In genomic region chr4:9095646-9096045, GRCm38 (mm10) we compare ENCODE assay signal across 11 mouse cellular contexts.
A peak's percentile ranks its signal among the peaks of the same experiment; 100 is the strongest.
DNase-seq lines count a peak whose midpoint lies in the region; ATAC-seq and TF ChIP-seq lines count a peak whose summit lies in the region.
"Had no signal": no experiment of that assay in that cellular context is flagged by ENCODE, and none has a peak within 500 bp of the region (broad histone marks: within the 10 kb centered on the region; RNA-seq: fewer than 3 reads in every experiment).

No protein-coding gene starts in this region.

- 68% methylated on average over 7 of the region's 7 CpGs for WGBS in liver, postnatal 0 days (ENCODE audit: insufficient replicate concordance)
- 72% methylated on average over 7 of the region's 7 CpGs for WGBS in liver, embryonic 11.5 days
- WGBS in heart, embryonic 10.5 days, result 55% methylated on average over 7 of the region's 7 CpGs

- ATAC-seq in liver, postnatal 0 days, result peak; percentile 26; the same call in 1 of the 2 replicates
- ATAC-seq in liver, embryonic 11.5 days (replicated peaks; ENCODE audit: low FRiP score), result no peak
- no peak for ATAC-seq in erythroid progenitor cell, adult 5-6 weeks (replicated peaks; ENCODE audit: low FRiP score, poor library complexity, severe bottlenecking)

- DNase-seq in gastrocnemius, postnatal 25 days, result peak; percentile 9
- DNase-seq in gastrocnemius, postnatal 10 days, result no peak
- DNase-seq in liver, postnatal 0 days, result no peak
- DNase-seq in liver, embryonic 11.5 days (ENCODE audit: low spot score), result no peak
- peak; percentile 58 for DNase-seq in embryo, embryonic 11 days
- peak; percentile 58 for DNase-seq in mesoderm, embryonic 11.5 days (ENCODE audit: low read depth, low spot score)
- DNase-seq in heart, embryonic 10.5 days (ENCODE audit: low spot score), result no peak
- DNase-seq: kidney, postnatal 14 days had no signal

- H3K36me3 ChIP-seq in liver, postnatal 0 days (replicated peaks; ENCODE audit: insufficient read depth, low read length), result no peaks in the 10 kb centered on the region
- H3K36me3 ChIP-seq in liver, embryonic 11.5 days (ENCODE audit: control insufficient read depth, insufficient read depth, low read length), result no peaks in the 10 kb centered on the region
- H3K36me3 ChIP-seq in heart, embryonic 10.5 days, result no peaks in the 10 kb centered on the region
- H3K36me3 ChIP-seq: neural tube, embryonic 15.5 days had no signal

- H3K9ac ChIP-seq in liver, postnatal 0 days (replicated peaks), result no peak overlapping the region
- no peak overlapping the region for H3K9ac ChIP-seq in liver, embryonic 11.5 days (ENCODE audit: low read depth, low read length)
- H3K9ac ChIP-seq: neural tube, embryonic 15.5 days had no signal

- no peaks in the 10 kb centered on the region for H3K27me3 ChIP-seq in liver, postnatal 0 days (ENCODE audit: insufficient read depth, low read length)
- no peaks in the 10 kb centered on the region for H3K27me3 ChIP-seq in liver, embryonic 11.5 days (replicated peaks; ENCODE audit: control insufficient read depth, insufficient read depth, low read length)
- H3K27me3 ChIP-seq in heart, embryonic 10.5 days (ENCODE audit: insufficient read depth, poor library complexity, severe bottlenecking), result peaks cover 14% of the 10 kb centered on the region
- H3K27me3 ChIP-seq: neural tube, embryonic 15.5 days had no signal

- H3K4me2 ChIP-seq in liver, postnatal 0 days (ENCODE audit: low read depth, low read length), result no peak overlapping the region
- no peak overlapping the region for H3K4me2 ChIP-seq in liver, embryonic 11.5 days
- H3K4me2 ChIP-seq: neural tube, embryonic 15.5 days had no signal

- H3K27ac ChIP-seq in liver, postnatal 0 days (ENCODE audit: low read depth), result no peak overlapping the region
- H3K27ac ChIP-seq in liver, embryonic 11.5 days (ENCODE audit: low read depth, low read length), result no peak overlapping the region
- no peak overlapping the region for H3K27ac ChIP-seq in heart, embryonic 10.5 days
- H3K27ac ChIP-seq: neural tube, embryonic 15.5 days had no signal

- TF ChIP-seq CTCF in liver, postnatal 0 days (IDR thresholded peaks at IDR 0.05; ENCODE audit: low read depth), result no peak

- no peaks in the 10 kb centered on the region for H3K9me3 ChIP-seq in liver, postnatal 0 days (ENCODE audit: low read length)
- H3K9me3 ChIP-seq in liver, embryonic 11.5 days (ENCODE audit: control insufficient read depth, low read length), result no peaks in the 10 kb centered on the region
- H3K9me3 ChIP-seq in heart, embryonic 10.5 days, result no peaks in the 10 kb centered on the region
- H3K9me3 ChIP-seq: megakaryocyte, embryonic 14.5 days; neural tube, embryonic 15.5 days had no signal

- no peak overlapping the region for H3K4me3 ChIP-seq in liver, postnatal 0 days (ENCODE audit: low read depth, low read length)
- H3K4me3 ChIP-seq in liver, embryonic 11.5 days (ENCODE audit: low read depth, low read length), result no peak overlapping the region
- no peak overlapping the region for H3K4me3 ChIP-seq in heart, embryonic 10.5 days
- H3K4me3 ChIP-seq: megakaryocyte, embryonic 14.5 days; neural tube, embryonic 15.5 days had no signal

- peaks cover 5% of the 10 kb centered on the region for H3K4me1 ChIP-seq in liver, postnatal 0 days (ENCODE audit: insufficient read depth)
- H3K4me1 ChIP-seq in liver, embryonic 11.5 days (replicated peaks; ENCODE audit: control insufficient read depth, insufficient read depth, low read length), result no peaks in the 10 kb centered on the region
- peaks cover 9% of the 10 kb centered on the region for H3K4me1 ChIP-seq in heart, embryonic 10.5 days

- TF ChIP-seq EP300 in liver, postnatal 0 days (IDR thresholded peaks at IDR 0.05; ENCODE audit: low read depth), result no peak

Comparison
In these comparisons a context has a peak if more than half of its experiments do, and no peak if none do; other contexts are left out.
1. DNase-seq: peak in gastrocnemius, postnatal 25 days (single experiment), embryo, embryonic 11 days (single experiment) and mesoderm, embryonic 11.5 days (single experiment); none in gastrocnemius, postnatal 10 days (single experiment), liver, postnatal 0 days (single experiment), liver, embryonic 11.5 days (single experiment) and heart, embryonic 10.5 days (single experiment).